Mouse (Mus musculus) lung, adult 2 months (tissue): ENCODE measurements around the gene Angptl6.

Experiments
- CTCF ChIP-seq: fragments of 200-500 bp; IDR thresholded peaks from 2 replicates; pipeline ENCODE4 v1.5.1; 2011; ENCODE audit warnings: mild to moderate bottlenecking, low read length, control low read depth; ENCODE audit not compliant: insufficient read depth
- POLR2A ChIP-seq: fragments of 200-500 bp; IDR thresholded peaks from 2 replicates; pipeline ENCODE4 v1.6.1; 2011; ENCODE audit warnings: low read depth, mild to moderate bottlenecking, control low read depth, low read length, borderline replicate concordance; ENCODE audit errors: extremely low read depth

GRCm38 (mm10) chr9:20859926-20860325 lies 19.6 kb downstream of the Angptl6 start:
- TF ChIP-seq CTCF (no peak), POLR2A (no peak)
